Mouse (Mus musculus): ENCODE results near the gene Retsat. TPM values are rescaled to one million over a fixed set of nuclear protein-coding genes. Genes with fewer than 3 reads are reported as not detected.

The Retsat gene
- polyA plus RNA-seq, 1 experiment from 2014 or later, result 41.0 TPM

DNA sequence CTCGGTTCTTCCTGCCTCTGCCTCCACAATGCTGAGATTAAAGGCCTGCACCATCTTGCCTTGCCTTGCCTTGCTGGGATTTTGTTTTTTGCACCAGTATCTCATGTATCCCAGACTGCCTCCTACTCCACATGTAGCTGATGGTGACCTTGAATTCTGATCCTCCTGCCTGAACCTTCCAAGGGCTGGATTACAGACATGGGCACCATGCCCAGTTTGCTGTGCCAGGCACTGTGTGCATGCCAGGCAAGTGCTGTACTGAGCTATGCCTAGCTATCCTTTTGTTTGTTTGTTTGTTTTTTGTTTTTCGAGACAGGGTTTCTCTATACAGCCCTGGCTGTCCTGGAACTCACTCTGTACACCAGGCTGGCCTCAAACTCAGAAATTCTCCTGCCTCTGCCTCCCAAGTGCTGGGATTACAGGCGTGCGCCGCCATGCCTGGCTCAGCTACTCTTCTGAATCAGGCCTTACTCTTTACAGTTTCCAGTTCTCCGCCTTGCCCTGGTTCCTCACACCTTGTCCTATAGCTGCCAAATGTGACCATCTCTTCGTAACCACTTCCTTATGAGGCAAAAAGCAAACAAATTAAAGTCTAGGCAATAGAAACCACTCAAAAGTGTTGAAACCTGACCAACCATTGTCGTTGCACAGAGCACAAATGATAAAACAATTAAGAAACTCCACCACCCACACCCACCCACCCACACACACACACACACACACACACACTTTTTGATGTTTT, 25.6 kb downstream of the Retsat start:
- H3K9me3 ChIP-seq (replicated peaks; ENCODE audit: low read length), result no peaks in the 10 kb centered on the region
- TF ChIP-seq CTCF (IDR thresholded peaks at IDR 0.05; ENCODE audit: low read depth), result no peak
- H3K4me3 ChIP-seq (replicated peaks; ENCODE audit: low read depth, low read length), result no peak overlapping the region
- no peak for ATAC-seq (replicated peaks; ENCODE audit: low FRiP score, low read depth)
- no peak for DNase-seq (ENCODE audit: low spot score)
- H3K27me3 ChIP-seq (ENCODE audit: insufficient read depth, low read length), result no peaks in the 10 kb centered on the region
- peaks cover 18% of the 10 kb centered on the region; the same call in 1 of the 2 replicates for H3K36me3 ChIP-seq (ENCODE audit: insufficient read depth, low read length)
- no peak overlapping the region for H3K4me2 ChIP-seq (ENCODE audit: low read length)
- 93% methylated on average over 8 of the region's 8 CpGs for WGBS
- H3K27ac ChIP-seq, result no peak overlapping the region
- no peak overlapping the region for H3K9ac ChIP-seq (ENCODE audit: low read depth, low read length)
- H3K4me1 ChIP-seq (replicated peaks; ENCODE audit: insufficient read depth, low read length), result no peaks in the 10 kb centered on the region

DNA sequence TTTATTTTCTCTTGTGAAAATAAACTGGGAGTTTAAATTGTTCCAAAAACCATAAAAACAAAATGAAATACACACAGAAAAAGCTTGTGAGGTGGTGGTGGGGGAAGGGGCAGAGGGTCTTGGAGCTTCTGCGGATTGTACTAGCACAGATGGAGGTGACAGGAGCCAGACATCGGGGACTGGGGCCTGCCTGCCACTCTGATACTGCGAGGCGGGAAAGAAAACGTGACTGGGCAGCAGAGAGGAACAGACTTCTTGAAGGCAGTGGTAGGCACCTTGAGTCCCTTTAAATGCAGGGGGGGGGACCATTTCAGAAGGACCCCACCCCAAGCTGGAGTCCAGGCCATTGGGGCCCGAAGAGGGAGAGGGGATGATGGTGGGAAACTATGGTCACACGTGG, 28.1 kb downstream of the Retsat start:
- no peak overlapping the region for H3K9ac ChIP-seq (ENCODE audit: low read depth, low read length)
- H3K4me2 ChIP-seq (ENCODE audit: low read length), result no peak overlapping the region
- TF ChIP-seq CTCF (IDR thresholded peaks at IDR 0.05; ENCODE audit: low read depth), result no peak
- H3K9me3 ChIP-seq (replicated peaks; ENCODE audit: low read length), result no peaks in the 10 kb centered on the region
- no peak for ATAC-seq (replicated peaks; ENCODE audit: low FRiP score, low read depth)
- DNase-seq (ENCODE audit: low spot score), result no peak
- H3K4me1 ChIP-seq (replicated peaks; ENCODE audit: insufficient read depth, low read length), result no peaks in the 10 kb centered on the region
- WGBS, result 78% methylated on average over 7 of the region's 7 CpGs
- H3K36me3 ChIP-seq (ENCODE audit: insufficient read depth, low read length), result peaks cover 31% of the 10 kb centered on the region
- H3K27me3 ChIP-seq (ENCODE audit: insufficient read depth, low read length), result no peaks in the 10 kb centered on the region
- H3K27ac ChIP-seq, result 0 out of 2 replicates have a peak overlapping the region, but pooled peaks have one; percentile 71
- H3K4me3 ChIP-seq (replicated peaks; ENCODE audit: low read depth, low read length), result no peak overlapping the region

DNA sequence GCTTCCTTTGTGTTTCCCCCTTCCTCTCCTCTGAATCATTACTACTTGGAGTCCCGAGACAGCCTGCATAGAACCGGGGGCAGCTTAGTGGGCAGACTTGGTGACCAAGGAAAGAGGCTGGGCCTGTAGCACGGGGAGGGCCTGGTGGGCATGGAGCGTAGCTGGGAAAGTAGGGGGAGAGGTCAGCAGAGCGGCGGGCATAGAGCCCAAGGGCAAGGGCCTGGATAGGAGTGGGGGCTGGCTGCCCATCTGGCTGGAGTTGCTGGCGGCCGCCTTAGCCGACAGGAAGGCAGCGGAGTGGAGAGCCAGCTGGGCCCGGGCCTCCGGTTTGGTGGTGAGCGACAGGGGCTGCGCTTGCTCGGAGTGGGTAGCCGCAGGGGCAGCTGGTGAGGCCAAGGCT, 29.0 kb downstream of the Retsat start:
- peak overlapping the region; percentile 35; the same call in 1 of the 2 replicates for H3K9ac ChIP-seq (ENCODE audit: low read depth, low read length)

DNA sequence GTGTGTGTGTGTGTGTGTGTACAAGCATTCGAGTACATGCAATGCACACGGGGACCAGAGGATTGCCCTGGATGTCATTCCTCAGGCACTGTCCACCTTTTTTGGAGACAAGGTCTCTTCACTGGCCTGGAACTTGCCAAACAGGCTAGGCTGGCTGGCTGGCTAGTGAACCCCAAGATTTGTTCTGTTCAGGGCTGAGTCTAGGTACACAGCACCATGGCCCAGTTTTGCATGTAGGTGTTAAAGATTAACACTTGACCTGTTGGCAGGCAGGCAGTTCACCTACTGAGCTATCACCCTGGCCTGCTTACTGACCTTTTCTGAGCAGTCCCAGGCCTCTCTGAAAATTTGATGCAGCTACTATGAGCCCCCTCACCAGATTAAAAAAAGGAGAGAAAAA, 32.1 kb downstream of the Retsat start:
- DNase-seq (ENCODE audit: low spot score), result no peak
- TF ChIP-seq CTCF (IDR thresholded peaks at IDR 0.05; ENCODE audit: low read depth), result no peak
- WGBS, result 84% methylated on average over 2 of the region's 2 CpGs
- no peak for ATAC-seq (replicated peaks; ENCODE audit: low FRiP score, low read depth)
- Histone ChIP-seq H3K9ac (ENCODE audit: low read depth, low read length) (no peak overlapping the region), H3K36me3 (ENCODE audit: insufficient read depth, low read length) (peaks cover 47% of the 10 kb centered on the region), H3K4me1 (replicated peaks; ENCODE audit: insufficient read depth, low read length) (no peaks in the 10 kb centered on the region), H3K27ac (no peak overlapping the region), H3K27me3 (ENCODE audit: insufficient read depth, low read length) (no peaks in the 10 kb centered on the region), H3K4me3 (replicated peaks; ENCODE audit: low read depth, low read length) (no peak overlapping the region), H3K4me2 (ENCODE audit: low read length) (no peak overlapping the region), H3K9me3 (replicated peaks; ENCODE audit: low read length) (no peaks in the 10 kb centered on the region)

More for the DNA sequence above, 29.0 kb downstream of the Retsat start:
- ATAC-seq (replicated peaks; ENCODE audit: low FRiP score, low read depth) (peak; percentile 88), DNase-seq (ENCODE audit: low spot score) (peak; percentile 52)
- peaks cover 39% of the 10 kb centered on the region for H3K36me3 ChIP-seq (ENCODE audit: insufficient read depth, low read length)
- H3K27me3 ChIP-seq (ENCODE audit: insufficient read depth, low read length), result no peaks in the 10 kb centered on the region
- no peaks in the 10 kb centered on the region for H3K9me3 ChIP-seq (replicated peaks; ENCODE audit: low read length)
- peak overlapping the region; percentile 71 for H3K27ac ChIP-seq
- no peak for TF ChIP-seq CTCF (IDR thresholded peaks at IDR 0.05; ENCODE audit: low read depth)
- no peak overlapping the region for H3K4me3 ChIP-seq (replicated peaks; ENCODE audit: low read depth, low read length)
- H3K4me1 ChIP-seq (replicated peaks; ENCODE audit: insufficient read depth, low read length), result no peaks in the 10 kb centered on the region
- WGBS, result 47% methylated on average over 16 of the region's 16 CpGs
- no peak overlapping the region for H3K4me2 ChIP-seq (ENCODE audit: low read length)

DNA sequence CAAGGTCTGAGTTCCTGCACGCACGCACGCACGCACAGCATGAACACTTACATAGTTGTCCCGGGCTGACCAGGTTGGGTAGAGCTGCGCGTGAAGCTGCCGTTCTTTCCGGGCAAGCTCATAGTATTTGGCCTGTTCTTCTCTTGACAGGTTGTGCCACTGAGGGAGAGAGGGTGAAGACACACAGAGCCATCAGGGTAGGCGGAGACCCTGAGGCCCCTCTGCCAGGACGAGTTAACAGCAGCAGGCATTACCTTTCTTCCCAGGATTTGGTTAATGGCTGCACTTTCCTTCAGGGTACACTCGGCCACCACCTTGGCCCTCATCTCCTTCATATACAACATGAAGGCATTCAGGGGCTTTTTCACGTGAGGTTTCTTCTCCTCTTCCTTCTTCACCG, 32.7 kb downstream of the Retsat start:
- ATAC-seq (replicated peaks; ENCODE audit: low FRiP score, low read depth) (no peak), DNase-seq (ENCODE audit: low spot score) (no peak)
- Histone ChIP-seq H3K4me3 (replicated peaks; ENCODE audit: low read depth, low read length) (no peak overlapping the region), H3K27ac (no peak overlapping the region; the same call in 1 of the 2 replicates), H3K9ac (ENCODE audit: low read depth, low read length) (no peak overlapping the region), H3K27me3 (ENCODE audit: insufficient read depth, low read length) (no peaks in the 10 kb centered on the region), H3K9me3 (replicated peaks; ENCODE audit: low read length) (no peaks in the 10 kb centered on the region), H3K36me3 (ENCODE audit: insufficient read depth, low read length) (peaks cover 47% of the 10 kb centered on the region), H3K4me1 (replicated peaks; ENCODE audit: insufficient read depth, low read length) (no peaks in the 10 kb centered on the region), H3K4me2 (ENCODE audit: low read length) (no peak overlapping the region)
- TF ChIP-seq CTCF (IDR thresholded peaks at IDR 0.05; ENCODE audit: low read depth), result no peak
- 81% methylated on average over 14 of the region's 14 CpGs for WGBS

DNA sequence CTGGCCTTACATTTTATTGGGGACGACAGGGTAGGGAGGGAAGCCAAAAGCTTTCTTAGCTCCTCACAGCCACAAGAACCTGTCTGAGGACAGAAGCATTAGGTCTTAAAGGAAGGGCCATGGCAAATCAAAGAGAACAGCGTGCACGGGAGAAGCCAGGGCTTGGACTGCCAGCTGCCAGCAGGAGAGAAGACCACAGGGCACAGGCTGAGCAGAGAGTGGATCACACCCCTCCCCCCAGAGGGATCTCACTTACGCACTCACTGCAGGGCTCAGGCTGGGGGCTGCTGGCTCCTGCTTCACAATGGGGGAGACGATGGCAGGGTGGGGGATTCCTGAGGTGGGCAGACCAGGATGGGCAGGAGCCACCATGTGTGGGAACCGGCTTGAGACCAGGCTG, 33.4 kb downstream of the Retsat start:
- Histone ChIP-seq H3K4me3 (replicated peaks; ENCODE audit: low read depth, low read length) (no peak overlapping the region), H3K36me3 (ENCODE audit: insufficient read depth, low read length) (peaks cover 40% of the 10 kb centered on the region), H3K27me3 (ENCODE audit: insufficient read depth, low read length) (no peaks in the 10 kb centered on the region), H3K9me3 (replicated peaks; ENCODE audit: low read length) (no peaks in the 10 kb centered on the region), H3K9ac (ENCODE audit: low read depth, low read length) (no peak overlapping the region), H3K4me1 (replicated peaks; ENCODE audit: insufficient read depth, low read length) (no peaks in the 10 kb centered on the region), H3K27ac (no peak overlapping the region), H3K4me2 (ENCODE audit: low read length) (no peak overlapping the region)
- WGBS, result 60% methylated on average over 6 of the region's 6 CpGs
- ATAC-seq (replicated peaks; ENCODE audit: low FRiP score, low read depth) (no peak), DNase-seq (ENCODE audit: low spot score) (no peak)
- TF ChIP-seq CTCF (IDR thresholded peaks at IDR 0.05; ENCODE audit: low read depth), result no peak
